Mouse (Mus musculus) cerebellum, adult 8-10 months (tissue): ENCODE data around the gene Gm10799.
"Not testable (repeated sequence)": the region's sequence is repeated elsewhere in the genome, so short reads cannot be mapped to it uniquely, and the experiment has no call there.

Source experiments
- DNase-seq: peaks from one replicate; pipeline ENCODE4 v3.0.0; 2022

The Gm10799 gene

GRCm38 (mm10) chr2:104065526-104065925 is 2.8 kb downstream of the Gm10799 start, which contains the start of gene Gm10912:
Gene Gm10912 (plus strand): TSS chr2:104065826.
- DNase-seq: not testable (repeated sequence)

- DNase-seq: no peak
Measured at GRCm38 (mm10) chr2:104064152-104064551, 4.2 kb downstream of the Gm10799 start.

- no peak for DNase-seq
Measured at GRCm38 (mm10) chr2:104062665-104063064, 5.7 kb downstream of the Gm10799 start.

- DNase-seq: no peak
Measured at GRCm38 (mm10) chr2:104060996-104061395, 7.4 kb downstream of the Gm10799 start.

- DNase-seq: no peak
Measured at GRCm38 (mm10) chr2:104059786-104060185, 8.6 kb downstream of the Gm10799 start.

GRCm38 (mm10) chr2:104058954-104059353 is 9.4 kb downstream of the Gm10799 start:
- no peak for DNase-seq

- DNase-seq: no peak
Measured at GRCm38 (mm10) chr2:104058381-104058780, 10.0 kb downstream of the Gm10799 start.

- no peak for DNase-seq
Measured at GRCm38 (mm10) chr2:104044479-104045080, 23.8 kb downstream of the Gm10799 start.

GRCm38 (mm10) chr2:104043624-104044478 is 24.5 kb downstream of the Gm10799 start:
- no peak for DNase-seq

- DNase-seq: no peak
Measured at GRCm38 (mm10) chr2:104042766-104043165, 25.6 kb downstream of the Gm10799 start.

GRCm38 (mm10) chr2:104041632-104042031 is 26.7 kb downstream of the Gm10799 start:
- no peak for DNase-seq

- DNase-seq: no peak
Measured at GRCm38 (mm10) chr2:104038236-104038635, 30.1 kb downstream of the Gm10799 start.

GRCm38 (mm10) chr2:104036316-104036715 is 32.0 kb downstream of the Gm10799 start:
- DNase-seq: no peak

- no peak for DNase-seq
Measured at GRCm38 (mm10) chr2:104035595-104035994, 32.8 kb downstream of the Gm10799 start.

GRCm38 (mm10) chr2:104034832-104035472 is 33.4 kb downstream of the Gm10799 start:
- DNase-seq: peak; percentile 57

- DNase-seq: no peak
Measured at GRCm38 (mm10) chr2:104032056-104032455, 36.3 kb downstream of the Gm10799 start.

- DNase-seq: no peak
Measured at GRCm38 (mm10) chr2:104030381-104030780, 38.0 kb downstream of the Gm10799 start.

GRCm38 (mm10) chr2:104029074-104029473 is 39.3 kb downstream of the Gm10799 start:
- DNase-seq: no peak

- no peak for DNase-seq
Measured at GRCm38 (mm10) chr2:104028139-104028723, 40.1 kb downstream of the Gm10799 start, which contains the start of gene 4931422A03Rik. Gene 4931422A03Rik (minus strand): TSS chr2:104028361.

GRCm38 (mm10) chr2:104027458-104028138 is 40.8 kb downstream of the Gm10799 start, which contains the start of gene Fbxo3:
Gene Fbxo3 (plus strand): TSS chr2:104027721.
- DNase-seq: peak; percentile 91

- DNase-seq: no peak
Measured at GRCm38 (mm10) chr2:104024656-104025055, 43.7 kb downstream of the Gm10799 start.

- no peak for DNase-seq
Measured at GRCm38 (mm10) chr2:104023096-104023495, 45.3 kb downstream of the Gm10799 start.
